Mouse (Mus musculus) midbrain, embryonic 11.5 days (tissue): Measurements from ENCODE around the gene Hoxa4. TPM values are rescaled to one million over a fixed set of nuclear protein-coding genes. Genes with fewer than 3 reads are reported as not detected.

Source experiments
- ATAC-seq: fragments of 200-750 bp; cut with Nextera tagmentation; 2 replicates; pipeline ENCODE4 v1.8.0; 2017; ENCODE audit warnings: moderate TSS enrichment, moderate library complexity; ENCODE audit not compliant: low FRiP score
- DNase-seq: peaks from one replicate; pipeline ENCODE4 v3.0.0; 2015; ENCODE audit warnings: low spot score; ENCODE audit errors: missing footprints
- H3K27ac ChIP-seq: fragments of 300-500 bp; sonication (generic); 2 replicates; pipeline ENCODE4 v1.5.1; 2014; ENCODE audit warnings: low read depth, low read length
- H3K27me3 ChIP-seq: fragments of 300-500 bp; sonication (generic); 2 replicates; pipeline ENCODE4 v1.6.1; 2014; ENCODE audit warnings: mild to moderate bottlenecking, low read length, moderate library complexity, mixed read lengths; ENCODE audit not compliant: control insufficient read depth, insufficient read depth
- H3K36me3 ChIP-seq: fragments of 300-500 bp; sonication (generic); 2 replicates; pipeline ENCODE4 v1.6.1; 2014; ENCODE audit warnings: mild to moderate bottlenecking, low read length, moderate library complexity, mixed read lengths; ENCODE audit not compliant: control insufficient read depth, insufficient read depth
- H3K4me1 ChIP-seq: fragments of 300-500 bp; sonication (generic); 2 replicates; pipeline ENCODE4 v1.6.1; 2014; ENCODE audit warnings: low read length; ENCODE audit not compliant: control insufficient read depth, insufficient read depth
- H3K4me2 ChIP-seq: fragments of 300-500 bp; sonication (generic); 2 replicates; pipeline ENCODE4 v1.6.1; 2014; ENCODE audit warnings: mild to moderate bottlenecking, moderate library complexity
- H3K4me3 ChIP-seq: fragments of 300-500 bp; sonication (generic); 2 replicates; pipeline ENCODE4 v1.5.1; 2014; ENCODE audit warnings: low read depth, low read length
- H3K9ac ChIP-seq: fragments of 300-500 bp; sonication (generic); 2 replicates; pipeline ENCODE4 v1.6.1; 2014; ENCODE audit warnings: low read length
- H3K9me3 ChIP-seq: fragments of 300-500 bp; sonication (generic); 2 replicates; pipeline ENCODE4 v1.6.1; 2016; ENCODE audit warnings: low read length; ENCODE audit not compliant: control insufficient read depth
- WGBS: fragments of 180-500 bp; shearing (Covaris S2); extraction: QIAGEN DNeasy Blood & Tissue Kit; methylation state at CpG from one replicate; pipeline ENCODE4 v1.1.7; 2014; 5-methylcytosine and 5-hydroxymethylcytosine counted together
- polyA plus RNA-seq: library from polyadenylated mRNA; unstranded; fragments of >200 nt; fragmentation: Nextera tagmentation; extraction: Ambion mirVana; gene quantifications from 2 replicates; pipeline ENCODE4 v1.2.1, GENCODE M21; 2014

Gene Hoxa4
- polyA plus RNA-seq, 1 experiment from 2014 or later: not detected

GRCm38 (mm10) chr6:52229558-52230416, 38.2 kb upstream of the Hoxa4 start:
- no peak for DNase-seq
- no peak overlapping the region for H3K27ac ChIP-seq
- H3K27me3 ChIP-seq: peaks cover 93% of the 10 kb centered on the region
- 3% methylated on average over 44 of the region's 44 CpGs for WGBS
- H3K9me3 ChIP-seq: no peaks in the 10 kb centered on the region
- no peak for ATAC-seq
- no peak overlapping the region for H3K4me3 ChIP-seq
- no peaks in the 10 kb centered on the region for H3K36me3 ChIP-seq
- H3K4me2 ChIP-seq: no peak overlapping the region
- no peaks in the 10 kb centered on the region; the same call in 1 of the 2 replicates for H3K4me1 ChIP-seq
- H3K9ac ChIP-seq: no peak overlapping the region

DNA sequence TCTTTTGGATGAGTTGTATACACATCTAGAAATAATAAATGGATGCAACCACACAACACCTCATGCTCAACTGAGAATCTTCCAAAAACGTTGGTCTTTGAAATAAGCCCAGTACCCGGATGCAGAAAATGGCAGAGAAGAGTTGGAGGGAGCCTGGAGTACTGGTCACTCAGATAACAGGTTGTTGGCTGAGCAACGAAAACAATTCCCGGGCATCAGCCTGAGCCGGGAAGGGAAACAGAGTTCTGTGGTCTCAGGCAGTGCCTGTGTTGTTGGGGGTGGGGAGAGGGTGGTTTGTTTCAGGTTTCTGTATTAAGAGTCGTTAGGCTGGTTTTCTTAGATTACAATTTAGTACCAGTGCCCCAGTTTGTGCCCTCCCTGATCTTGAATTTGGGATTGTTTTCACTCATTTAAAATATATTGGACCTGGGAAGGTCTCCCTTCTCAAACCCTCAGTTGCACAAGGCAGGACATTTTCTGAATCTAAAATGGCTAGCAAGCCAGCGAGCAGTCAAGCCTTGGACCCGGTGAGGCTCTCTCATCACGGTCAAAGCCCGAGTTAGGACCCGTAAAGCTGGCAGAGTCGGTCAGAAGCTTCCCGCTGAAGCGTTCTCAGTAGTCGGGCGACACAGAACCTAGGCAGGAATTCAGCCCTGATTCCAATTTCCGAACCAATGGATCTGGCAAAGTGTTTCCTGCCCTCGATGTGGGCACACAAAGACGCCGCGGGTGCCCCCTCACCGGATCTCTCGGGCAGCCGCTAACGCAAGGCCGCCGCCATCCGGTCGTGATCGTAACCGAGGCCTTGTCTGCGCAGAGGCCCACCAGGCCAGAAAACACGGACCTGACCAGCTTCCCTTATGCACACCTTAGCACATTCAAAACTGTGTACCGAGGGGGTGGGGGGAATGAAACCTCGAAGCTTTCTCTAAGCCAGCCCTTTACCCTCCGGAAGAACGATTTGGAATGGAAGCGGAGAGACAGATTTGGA, 37.2 kb upstream of the Hoxa4 start:
- H3K9ac ChIP-seq: no peak overlapping the region
- H3K9me3 ChIP-seq: no peaks in the 10 kb centered on the region
- H3K4me1 ChIP-seq: no peaks in the 10 kb centered on the region
- ATAC-seq (no peak), DNase-seq (peak; percentile 97)
- H3K27ac ChIP-seq: no peak overlapping the region
- H3K4me2 ChIP-seq: no peak overlapping the region
- H3K27me3 ChIP-seq: peaks cover 93% of the 10 kb centered on the region
- H3K36me3 ChIP-seq: no peaks in the 10 kb centered on the region
- no peak overlapping the region for H3K4me3 ChIP-seq
- 1% methylated on average over 38 of the region's 38 CpGs for WGBS

- Histone ChIP-seq H3K9me3 (no peaks in the 10 kb centered on the region), H3K4me1 (no peaks in the 10 kb centered on the region), H3K4me2 (no peak overlapping the region), H3K27ac (no peak overlapping the region), H3K27me3 (peaks cover 93% of the 10 kb centered on the region), H3K36me3 (no peaks in the 10 kb centered on the region), H3K4me3 (no peak overlapping the region), H3K9ac (no peak overlapping the region)
- DNase-seq (peak; percentile 93), ATAC-seq (no peak)
- WGBS: 3% methylated on average over 11 of the region's 11 CpGs
Measured at GRCm38 (mm10) chr6:52227470-52228222, 36.1 kb upstream of the Hoxa4 start.

- H3K27ac ChIP-seq: no peak overlapping the region
- H3K27me3 ChIP-seq: peaks cover 93% of the 10 kb centered on the region
- H3K9ac ChIP-seq: no peak overlapping the region
- WGBS: 3% methylated on average over 26 of the region's 26 CpGs
- H3K4me1 ChIP-seq: no peaks in the 10 kb centered on the region
- no peaks in the 10 kb centered on the region for H3K9me3 ChIP-seq
- H3K4me3 ChIP-seq: no peak overlapping the region
- DNase-seq (peak; percentile 96), ATAC-seq (no peak)
- H3K36me3 ChIP-seq: no peaks in the 10 kb centered on the region
- H3K4me2 ChIP-seq: no peak overlapping the region
Measured at GRCm38 (mm10) chr6:52226569-52227257, 35.2 kb upstream of the Hoxa4 start.

DNA sequence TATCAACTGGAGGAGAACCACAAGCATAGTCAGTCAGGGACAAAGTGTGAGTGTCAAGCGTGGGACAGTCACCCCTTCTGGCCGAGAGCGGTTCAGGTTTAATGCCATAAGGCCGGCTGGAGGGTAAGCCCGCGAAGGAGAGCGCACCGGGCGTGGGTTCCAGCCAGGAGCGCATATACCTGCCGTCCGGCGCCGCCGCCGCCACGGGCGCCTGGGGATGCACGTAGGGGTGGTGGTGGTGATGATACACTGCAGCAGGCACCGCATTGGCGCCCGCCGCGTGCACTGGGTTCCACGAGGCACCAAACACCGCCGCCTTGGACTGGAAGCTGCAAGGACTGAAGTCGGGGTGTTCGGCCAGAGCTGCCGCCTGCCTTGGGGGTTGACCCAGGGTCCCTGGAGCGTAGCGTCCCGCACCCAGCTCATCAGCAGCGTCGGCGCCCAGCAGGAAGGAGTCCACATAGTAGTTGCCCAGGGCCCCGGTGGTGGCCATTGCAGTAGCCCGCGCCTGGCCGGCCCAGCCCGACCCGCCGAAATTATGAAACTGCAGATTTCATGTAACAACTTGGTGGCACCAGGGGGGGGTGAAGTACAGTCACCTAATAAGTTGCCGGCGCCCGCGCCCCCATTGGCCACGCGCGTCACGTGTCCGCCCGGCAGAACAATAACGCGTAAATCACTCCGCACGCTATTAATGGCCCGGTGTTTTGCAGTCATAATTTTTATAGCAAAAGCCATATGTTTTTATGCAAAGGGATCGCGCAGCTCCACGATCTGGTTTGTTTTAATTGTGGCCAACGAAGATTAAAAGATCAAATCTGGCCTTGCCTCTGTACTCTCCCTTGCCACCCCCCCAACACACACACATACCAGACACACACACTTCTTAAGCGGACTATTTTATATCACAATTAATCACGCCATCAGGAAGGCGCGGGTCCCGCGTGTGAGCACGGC, 34.3 kb upstream of the Hoxa4 start:
- Histone ChIP-seq H3K4me2 (no peak overlapping the region), H3K9ac (no peak overlapping the region), H3K4me3 (no peak overlapping the region), H3K4me1 (0 out of 2 replicates have a peak, but pooled peaks cover 2% of the 10 kb centered on the region), H3K27ac (no peak overlapping the region), H3K27me3 (peaks cover 97% of the 10 kb centered on the region), H3K36me3 (no peaks in the 10 kb centered on the region), H3K9me3 (no peaks in the 10 kb centered on the region)
- DNase-seq: peak; percentile 95
- ATAC-seq: no peak
- 2% methylated on average over 69 of the region's 69 CpGs for WGBS

DNA sequence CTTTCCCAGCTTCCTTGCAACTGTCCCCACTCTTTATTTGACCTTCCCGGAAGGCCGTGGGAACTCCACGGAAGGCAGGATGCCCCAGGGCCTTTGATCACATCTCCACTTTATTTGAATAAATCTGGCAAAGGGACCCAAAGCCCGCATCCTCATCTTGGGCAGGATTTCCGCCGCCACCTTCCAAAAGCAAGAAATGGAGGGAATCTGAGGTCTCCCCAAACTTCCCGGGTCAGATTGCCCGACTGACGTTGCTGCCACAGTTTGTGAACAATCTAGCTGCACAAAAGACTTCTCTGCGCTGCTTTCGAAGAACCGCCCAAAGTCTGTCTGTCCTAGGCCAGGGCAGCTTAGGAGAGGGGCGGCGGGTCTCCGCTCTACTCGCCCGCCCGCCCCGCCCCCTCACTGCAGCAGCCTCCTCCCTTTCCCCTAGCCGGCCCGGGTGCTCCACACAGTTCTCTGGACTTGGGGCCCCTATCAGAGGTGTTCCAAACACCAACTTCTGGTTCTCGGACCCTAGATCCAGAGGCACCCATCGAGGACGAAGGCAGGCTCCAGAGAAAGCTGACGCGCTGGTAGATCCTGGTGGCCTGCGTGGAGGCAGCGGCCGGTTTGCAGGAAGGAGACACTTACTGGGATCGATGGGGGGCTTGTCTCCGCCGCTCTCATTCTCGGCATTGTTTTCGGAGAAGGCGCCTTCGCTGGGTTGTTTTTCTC, 33.5 kb upstream of the Hoxa4 start:
- Histone ChIP-seq H3K9me3 (no peaks in the 10 kb centered on the region), H3K27ac (no peak overlapping the region), H3K9ac (no peak overlapping the region), H3K4me3 (no peak overlapping the region), H3K36me3 (no peaks in the 10 kb centered on the region), H3K4me1 (0 out of 2 replicates have a peak, but pooled peaks cover 2% of the 10 kb centered on the region), H3K27me3 (peaks cover 97% of the 10 kb centered on the region), H3K4me2 (no peak overlapping the region)
- DNase-seq (no peak), ATAC-seq (no peak)
- WGBS: 2% methylated on average over 32 of the region's 36 CpGs

DNA sequence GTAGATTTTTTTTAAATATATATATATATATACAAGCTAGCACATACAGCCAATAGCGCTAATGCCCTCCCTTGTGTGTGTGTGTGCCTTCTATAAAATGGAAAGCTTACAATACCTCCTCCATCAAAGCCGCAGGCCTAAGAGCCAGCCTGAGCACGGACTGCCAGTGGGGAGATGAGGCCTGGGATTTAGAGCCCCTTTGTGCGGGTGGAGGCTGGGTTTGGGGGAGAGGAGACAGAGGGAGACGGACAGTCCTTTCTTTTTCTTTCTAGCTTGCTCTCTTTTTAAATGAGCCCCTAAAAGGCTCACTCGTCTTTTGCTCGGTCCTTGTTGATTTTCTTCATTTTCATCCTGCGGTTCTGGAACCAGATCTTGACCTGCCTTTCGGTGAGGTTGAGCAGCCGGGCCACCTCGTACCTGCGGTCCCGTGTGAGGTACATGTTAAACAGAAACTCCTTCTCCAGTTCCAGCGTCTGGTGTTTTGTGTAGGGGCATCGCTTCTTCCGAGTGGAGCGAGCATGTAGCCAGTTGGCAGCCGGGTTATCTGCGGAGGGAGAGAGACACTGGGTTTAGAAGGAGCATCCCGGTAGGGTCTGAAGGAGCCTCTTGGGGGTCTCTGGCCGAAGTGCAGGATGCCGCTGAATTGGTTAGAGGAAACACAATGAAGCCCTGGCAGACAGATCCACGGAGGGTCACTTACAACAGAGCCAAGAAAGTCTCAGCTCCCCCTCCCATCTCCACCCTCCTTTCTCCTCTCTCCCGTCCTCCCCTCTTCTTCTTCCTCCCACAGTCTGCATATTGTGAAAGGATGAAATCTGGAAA, 32.6 kb upstream of the Hoxa4 start:
- H3K27me3 ChIP-seq: peaks cover 98% of the 10 kb centered on the region
- DNase-seq: peak; percentile 96

More for the DNA sequence above, 32.6 kb upstream of the Hoxa4 start:
- Histone ChIP-seq H3K36me3 (no peaks in the 10 kb centered on the region), H3K27ac (no peak overlapping the region), H3K4me2 (no peak overlapping the region), H3K4me3 (no peak overlapping the region), H3K9me3 (no peaks in the 10 kb centered on the region), H3K9ac (no peak overlapping the region), H3K4me1 (0 out of 2 replicates have a peak, but pooled peaks cover 2% of the 10 kb centered on the region)
- ATAC-seq: no peak
- WGBS: 2% methylated on average over 24 of the region's 24 CpGs
